Mouse (Mus musculus): Measurements from ENCODE around the gene Rcan2.

Rcan2 gene

DNA sequence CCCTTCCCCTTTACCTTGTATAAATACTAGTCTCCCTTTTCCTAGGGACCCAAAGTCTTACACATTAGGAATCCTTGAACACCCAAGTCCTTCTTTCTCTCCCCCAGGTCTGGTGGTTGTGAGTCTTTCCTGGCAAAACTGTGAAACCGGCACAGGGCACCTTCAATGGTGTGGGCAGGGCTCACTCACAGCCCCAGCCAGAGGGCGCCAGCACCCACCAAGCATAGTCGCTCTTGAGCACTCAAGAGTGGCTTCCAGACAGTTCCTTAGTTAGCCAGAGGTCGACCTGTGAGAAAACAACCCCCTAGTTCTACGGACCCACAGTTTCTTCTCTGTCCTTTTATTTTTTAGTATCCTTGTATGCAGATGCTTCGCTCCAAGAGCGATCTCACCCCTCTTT, at the start of gene Rcan2:
Rcan2 (plus strand) TSS at position 275 of the 400 bp plus-strand sequence.
- peak; percentile 39 for DNase-seq (ENCODE audit: low read depth, low spot score)

DNA sequence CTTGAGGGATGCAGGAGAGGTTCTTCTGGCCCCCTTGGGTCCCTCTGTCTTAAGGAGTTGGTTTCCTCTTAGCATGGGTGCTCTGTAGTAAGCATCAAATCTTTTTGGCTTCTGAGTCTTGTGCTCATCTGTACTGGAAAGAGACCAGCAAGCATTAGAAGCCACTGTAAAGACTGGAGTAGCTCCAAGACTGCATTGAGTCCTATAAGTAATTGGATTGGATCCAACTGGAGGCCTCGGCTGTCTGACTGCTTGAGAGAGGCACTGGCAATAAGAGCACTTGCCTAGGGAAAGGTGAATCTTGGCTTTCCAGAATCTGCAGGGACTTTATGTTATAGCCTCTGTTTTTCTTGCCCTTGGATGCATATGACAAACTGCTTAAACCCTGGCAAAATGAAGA, 48.3 kb upstream of the Rcan2 start:
- no peak for DNase-seq (ENCODE audit: low read depth, low spot score)

DNA sequence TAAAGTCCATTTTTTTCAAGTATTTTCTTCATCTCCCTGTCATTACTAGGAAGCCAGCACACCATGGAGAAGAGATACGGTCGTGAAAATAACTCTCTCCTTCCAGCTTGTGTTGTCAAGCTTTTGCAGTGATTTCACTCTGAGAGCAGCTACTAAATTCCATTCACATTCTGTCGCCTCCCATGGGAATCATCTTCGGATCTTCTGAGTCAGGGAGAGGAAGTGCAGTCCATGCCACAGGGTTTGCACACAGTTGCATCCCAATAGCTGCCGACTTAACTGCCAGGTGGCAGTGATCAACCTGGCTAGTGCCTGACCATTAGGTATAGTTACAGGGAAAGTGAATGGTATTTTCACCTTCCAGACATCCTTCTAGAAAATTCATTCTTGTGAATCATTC, 46.5 kb upstream of the Rcan2 start:
- DNase-seq (ENCODE audit: low read depth, low spot score), result no peak

DNA sequence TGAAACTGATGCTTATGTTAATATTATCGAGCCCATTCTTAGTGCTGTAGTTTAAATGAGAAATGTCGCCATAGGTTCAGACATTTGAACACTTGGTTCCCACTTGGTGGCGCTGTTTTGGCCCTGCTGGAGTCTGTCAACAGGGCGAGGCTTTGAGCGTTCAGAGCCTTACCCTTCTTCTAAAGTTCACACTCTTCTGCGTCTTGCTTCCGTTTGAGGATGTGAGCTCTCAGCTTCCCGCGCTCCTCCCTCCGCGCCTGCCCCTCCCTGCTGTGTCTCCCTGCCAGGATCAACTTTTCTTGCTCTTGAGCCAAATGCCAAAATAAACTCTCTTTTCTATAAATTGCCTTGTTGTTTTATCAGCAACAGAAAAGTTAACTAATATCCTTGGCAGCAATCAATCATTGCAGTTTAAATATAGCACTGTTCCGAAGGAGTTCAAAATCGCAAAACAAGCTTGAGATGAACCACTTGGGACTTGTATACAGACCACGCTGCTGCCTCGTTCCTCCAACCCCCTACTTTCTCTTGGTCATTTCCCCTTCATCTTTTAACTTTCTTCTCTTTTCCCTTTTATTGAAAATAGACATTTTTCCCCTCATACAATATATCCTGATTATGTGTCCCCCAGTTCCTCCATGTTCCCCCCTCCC, 42.4 kb upstream of the Rcan2 start:
- DNase-seq (ENCODE audit: low read depth, low spot score), result no peak

DNA sequence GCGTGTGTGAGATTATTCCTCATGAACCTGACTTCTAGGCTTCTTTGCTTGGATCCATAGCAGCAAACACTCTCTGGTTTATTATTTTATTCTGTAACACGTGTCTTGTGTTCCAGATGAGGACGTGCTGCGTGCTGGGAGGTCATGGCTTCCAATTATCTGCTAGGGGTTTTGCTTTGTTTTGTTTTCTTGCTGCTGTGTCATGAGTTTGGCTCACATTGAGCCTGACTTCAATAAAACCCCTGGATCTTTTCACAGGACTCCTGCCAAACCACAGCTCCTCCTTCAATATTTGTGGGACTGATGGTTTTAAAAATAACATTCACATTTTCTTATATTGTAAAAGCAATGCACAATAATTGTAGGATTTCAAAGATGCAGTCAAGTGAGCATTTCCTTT, 16.6 kb upstream of the Rcan2 start:
- DNase-seq (ENCODE audit: low read depth, low spot score), result no peak

DNA sequence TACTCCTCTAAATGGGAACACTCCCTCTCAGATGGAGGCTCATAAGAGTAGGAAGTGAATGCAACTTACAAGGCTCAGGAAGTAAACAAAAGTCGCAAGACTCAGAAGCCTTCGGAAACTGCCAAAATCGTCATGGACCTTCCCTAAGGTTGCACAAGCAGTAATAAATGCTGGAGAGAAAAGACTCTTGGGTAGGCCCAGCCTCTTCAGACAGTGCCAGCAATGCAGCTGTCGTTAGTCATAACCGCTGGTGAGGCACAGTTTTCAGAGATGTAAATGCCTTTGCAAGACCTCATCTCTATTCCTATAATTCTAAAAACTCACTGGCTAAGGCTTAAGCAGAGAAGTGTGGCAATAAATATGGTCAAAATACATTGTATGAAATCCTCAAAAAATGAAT, 12.9 kb upstream of the Rcan2 start:
- DNase-seq (ENCODE audit: low read depth, low spot score), result no peak

DNA sequence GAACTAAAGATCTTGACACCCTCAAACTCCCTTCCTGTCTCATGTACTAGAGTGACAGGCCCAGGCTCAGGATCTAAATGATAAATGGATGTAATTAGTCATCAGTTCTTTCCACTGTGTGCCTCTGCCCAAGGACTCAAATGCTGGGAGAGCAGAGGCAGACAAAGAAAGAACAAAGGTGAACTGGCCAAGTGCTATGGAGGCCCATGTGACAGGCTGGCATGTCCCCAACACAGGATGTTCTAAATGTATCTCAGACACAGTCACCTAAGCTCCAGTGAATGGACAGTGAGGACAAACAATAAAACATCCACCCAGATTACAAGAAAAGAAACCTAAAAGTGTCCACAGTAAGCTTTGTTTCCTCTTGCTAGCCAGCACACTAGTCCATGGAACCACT, 11.8 kb upstream of the Rcan2 start:
- DNase-seq (ENCODE audit: low read depth, low spot score), result no peak

DNA sequence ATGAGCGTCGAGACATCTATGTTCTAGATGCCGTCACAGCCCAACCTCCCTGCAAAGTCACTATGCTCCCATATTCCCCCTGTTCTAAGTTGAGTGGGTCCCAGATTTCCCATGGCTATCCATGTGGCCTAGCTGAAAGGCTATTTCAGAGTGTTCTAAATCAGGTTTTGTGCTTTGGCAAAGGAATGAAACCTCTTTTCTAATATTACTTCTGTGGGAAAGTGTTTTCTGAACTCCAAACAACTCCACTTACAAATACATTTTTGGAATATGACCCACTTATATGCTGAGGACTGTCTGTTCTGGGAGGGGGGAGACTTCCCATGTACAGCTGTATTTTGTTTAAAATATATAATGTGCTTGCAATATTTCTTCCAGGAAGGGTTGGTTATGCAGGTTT, 9.4 kb upstream of the Rcan2 start:
- no peak for DNase-seq (ENCODE audit: low read depth, low spot score)

DNA sequence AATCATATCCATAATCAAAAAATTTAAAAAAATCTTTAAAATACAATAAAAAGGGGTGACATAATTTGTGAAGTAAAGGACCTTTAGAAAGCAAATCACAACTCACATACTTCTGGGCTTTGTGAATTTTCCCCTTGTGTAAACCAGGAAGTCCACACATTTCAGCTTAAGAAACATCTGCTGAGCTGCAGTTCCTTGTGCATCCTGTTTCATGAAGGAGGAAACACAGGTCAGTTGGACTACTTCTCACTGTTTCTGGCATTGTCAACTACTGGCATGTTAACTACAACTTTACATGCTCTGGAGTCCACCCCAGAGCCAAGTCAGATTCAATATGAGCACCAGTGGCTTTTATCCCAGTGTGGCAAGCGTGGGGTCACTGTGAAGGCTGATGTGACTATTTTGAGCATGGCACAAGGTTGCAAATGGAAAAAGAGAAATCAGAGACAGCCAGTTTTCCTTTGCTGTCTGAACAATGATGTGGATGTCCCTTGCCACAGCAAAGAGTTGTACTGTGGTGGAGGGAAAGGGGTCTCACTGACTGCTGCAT, 6.3 kb upstream of the Rcan2 start:
- no peak for DNase-seq (ENCODE audit: low read depth, low spot score)

DNA sequence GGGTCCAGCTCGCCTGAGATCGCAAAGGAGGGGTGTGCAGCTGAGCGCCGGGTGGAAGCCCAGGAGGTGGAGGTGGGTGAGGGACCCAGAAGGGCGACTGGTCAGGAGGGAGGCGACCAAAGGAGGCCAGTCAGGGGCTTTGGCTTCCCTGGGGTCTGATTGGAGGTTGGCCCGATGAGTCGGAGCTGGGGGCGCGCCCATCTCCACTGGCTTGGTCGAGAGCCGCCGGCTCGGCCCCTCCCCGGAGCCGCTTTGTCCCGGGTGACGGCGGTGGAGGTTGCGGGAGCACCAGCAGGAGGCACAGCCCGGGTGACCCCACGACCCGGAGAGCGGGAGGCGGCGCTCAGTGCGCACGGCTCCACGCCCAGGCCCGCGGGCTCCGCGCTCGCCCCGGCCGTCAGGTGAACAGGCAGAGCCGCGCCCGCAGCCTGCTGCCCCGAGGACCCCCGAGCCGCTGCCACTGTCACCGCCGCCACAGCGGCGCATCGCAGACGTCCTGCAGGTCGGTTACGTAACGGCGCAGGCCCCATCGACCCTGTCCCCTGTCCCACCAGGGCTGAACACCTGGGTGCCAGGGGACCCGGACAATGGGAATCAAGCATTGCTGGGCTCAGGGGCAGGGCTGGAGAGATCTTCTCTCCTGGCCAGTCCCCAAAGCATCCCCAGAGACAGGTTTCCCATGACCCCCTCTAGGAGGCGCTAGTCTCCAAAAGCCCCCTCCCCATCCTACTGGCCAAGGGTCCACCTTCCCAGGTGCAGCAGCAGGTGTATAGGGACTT, 633 bp downstream of the Rcan2 start:
- peak; percentile 64 for DNase-seq (ENCODE audit: low read depth, low spot score)

DNA sequence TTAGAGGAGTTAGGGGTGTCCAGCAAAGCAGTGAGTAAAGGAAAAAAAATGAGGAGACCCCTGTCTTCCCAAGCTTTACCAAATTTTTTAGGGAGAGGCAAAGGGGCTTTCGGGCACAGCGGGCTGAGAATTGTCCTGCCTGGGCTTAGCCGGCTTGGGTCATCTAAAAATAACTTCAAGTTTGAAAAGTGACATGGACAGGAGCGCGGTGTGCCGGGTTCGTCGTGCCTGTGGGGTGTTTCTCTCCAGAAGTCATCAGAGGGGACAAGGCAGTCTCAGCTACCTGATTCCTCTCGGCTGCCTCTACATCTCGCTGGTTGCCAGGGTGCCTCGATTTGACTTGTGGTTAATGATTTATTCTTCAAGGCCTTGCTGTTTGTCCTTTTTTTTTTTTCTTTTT, 1.3 kb downstream of the Rcan2 start:
- no peak for DNase-seq (ENCODE audit: low read depth, low spot score)

DNA sequence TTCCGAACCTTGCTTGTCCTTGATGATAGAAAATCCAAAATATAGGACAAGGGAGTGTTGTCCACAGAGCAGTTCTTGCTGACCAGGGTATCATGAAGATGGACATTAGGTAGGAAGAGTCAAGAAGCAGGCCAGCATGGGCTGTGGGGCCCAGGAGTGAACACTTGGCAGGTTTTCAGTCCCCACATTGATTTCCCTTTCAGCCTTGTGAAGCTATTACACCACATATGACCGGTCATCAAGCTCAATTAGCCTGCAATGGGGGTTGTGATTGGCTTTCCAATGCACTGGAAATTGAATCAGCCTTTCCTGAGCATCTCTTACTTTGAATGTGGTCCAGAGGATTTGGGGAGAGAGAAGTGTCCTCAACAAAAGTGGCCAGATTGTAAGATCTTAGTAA, 2.0 kb downstream of the Rcan2 start:
- no peak for DNase-seq (ENCODE audit: low read depth, low spot score)

DNA sequence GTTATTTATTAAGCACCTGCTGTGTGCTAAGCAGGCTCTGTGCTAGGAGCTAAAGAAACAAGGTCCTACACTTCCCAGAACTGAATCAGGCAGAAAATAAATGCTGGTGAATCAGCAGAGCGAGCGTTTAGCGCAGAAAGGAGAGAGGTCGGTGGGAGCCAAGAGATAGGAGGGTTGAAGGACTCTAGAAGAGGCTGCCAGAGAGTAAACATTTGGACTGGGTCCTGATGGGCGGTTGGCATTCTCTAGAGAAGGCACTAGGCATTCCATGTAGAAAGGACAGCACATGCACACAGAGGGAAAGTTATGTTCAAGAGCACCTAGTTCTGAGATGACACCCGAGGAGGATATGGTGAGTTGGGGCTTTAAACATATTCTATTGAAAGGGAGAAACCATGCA, 2.6 kb downstream of the Rcan2 start:
- DNase-seq (ENCODE audit: low read depth, low spot score), result no peak

DNA sequence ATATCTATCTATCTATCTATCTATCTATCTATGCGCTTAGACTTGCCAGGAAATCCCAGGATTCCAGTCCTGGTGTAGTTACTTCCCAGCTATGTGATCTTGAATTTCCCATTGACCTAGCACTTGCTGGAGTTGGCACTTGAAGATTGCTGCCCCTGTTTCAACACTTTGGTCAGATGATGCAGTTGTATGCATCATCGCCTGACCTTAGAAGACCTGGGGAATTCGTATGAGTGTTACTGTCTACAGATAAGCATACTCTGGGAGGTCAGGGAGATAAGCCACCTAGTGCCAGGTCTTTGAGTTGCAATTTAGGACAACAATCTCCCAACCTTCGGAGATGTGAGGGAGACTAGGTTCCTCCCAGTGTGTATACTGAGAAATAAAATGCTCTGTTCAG, 5.7 kb downstream of the Rcan2 start:
- DNase-seq (ENCODE audit: low read depth, low spot score), result no peak

DNA sequence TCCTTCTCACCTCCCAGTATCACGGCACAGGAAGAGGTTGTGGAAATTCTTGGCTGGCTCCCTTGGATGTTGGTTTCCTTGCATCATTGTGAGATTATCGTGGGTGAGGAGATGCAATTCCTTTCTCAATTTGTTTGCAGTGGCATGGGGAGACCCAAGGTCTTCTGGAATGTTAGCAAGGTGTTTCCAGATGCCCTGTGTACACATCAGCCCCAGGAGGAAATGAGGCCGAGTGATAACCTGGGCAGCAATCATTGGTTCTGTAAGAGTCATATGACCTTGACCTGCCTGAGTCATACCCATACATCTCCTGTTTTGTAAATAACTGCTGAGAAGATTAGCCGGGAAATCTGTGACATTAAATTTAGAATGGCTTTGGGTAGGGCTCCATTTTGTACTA, 10.3 kb downstream of the Rcan2 start:
- no peak for DNase-seq (ENCODE audit: low read depth, low spot score)

DNA sequence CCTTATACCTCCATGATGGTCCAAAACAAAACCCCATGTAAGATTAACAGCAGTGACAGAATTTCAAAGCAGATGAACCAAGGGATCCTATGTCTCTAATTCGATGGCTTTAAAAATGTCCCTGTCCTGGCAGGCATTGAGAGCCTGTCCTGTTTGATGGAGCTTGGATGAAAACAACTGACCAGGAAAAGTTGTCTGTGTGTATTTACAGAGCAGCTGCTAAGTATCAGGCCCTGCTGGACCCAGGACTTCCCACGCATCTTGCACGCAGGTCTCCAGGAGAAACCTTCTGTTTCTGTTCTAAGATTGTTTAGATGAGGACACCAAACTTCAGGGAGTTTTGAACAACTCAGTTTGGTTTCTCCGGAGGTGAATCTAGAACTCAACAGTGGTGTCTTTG, 14.2 kb downstream of the Rcan2 start:
- DNase-seq (ENCODE audit: low read depth, low spot score), result no peak

DNA sequence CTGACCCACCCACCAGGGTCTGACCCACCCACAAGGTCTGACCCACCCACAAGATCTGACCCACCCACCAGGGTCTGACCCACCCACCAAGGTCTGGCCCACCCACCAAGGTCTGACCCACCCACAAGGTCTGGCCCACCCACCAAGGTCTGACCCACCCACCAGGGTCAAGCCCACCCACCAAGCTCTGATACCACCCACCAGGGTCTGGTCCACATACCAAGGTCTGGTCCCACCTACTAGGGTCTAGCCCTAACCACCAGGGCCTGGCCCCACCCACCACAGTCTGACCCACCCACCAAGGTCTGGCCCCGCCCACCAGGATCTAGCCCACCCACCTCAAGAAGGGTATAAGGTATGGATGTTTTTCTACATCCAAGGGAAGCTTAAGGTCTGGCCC, 15.3 kb downstream of the Rcan2 start:
- DNase-seq (ENCODE audit: low read depth, low spot score), result no peak

DNA sequence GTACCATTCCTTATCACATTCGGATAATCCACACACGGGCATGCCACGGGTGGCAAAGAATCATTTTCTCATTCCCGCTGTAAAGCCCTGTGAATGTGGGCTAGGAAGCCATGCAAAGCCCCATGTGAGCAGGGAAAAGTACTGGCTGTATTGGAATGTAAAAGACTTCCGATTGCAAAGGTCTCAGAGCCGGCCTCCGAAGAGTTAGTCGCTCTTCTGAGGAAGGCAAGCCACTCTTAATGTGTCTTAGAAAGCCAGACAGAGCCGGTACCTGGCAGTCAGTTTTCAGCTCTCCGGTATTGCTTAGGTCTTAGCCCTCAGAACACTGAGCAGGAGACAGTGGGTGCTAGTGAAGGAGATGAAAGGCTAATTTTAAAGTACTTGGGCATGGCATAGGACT, 16.0 kb downstream of the Rcan2 start:
- no peak for DNase-seq (ENCODE audit: low read depth, low spot score)

DNA sequence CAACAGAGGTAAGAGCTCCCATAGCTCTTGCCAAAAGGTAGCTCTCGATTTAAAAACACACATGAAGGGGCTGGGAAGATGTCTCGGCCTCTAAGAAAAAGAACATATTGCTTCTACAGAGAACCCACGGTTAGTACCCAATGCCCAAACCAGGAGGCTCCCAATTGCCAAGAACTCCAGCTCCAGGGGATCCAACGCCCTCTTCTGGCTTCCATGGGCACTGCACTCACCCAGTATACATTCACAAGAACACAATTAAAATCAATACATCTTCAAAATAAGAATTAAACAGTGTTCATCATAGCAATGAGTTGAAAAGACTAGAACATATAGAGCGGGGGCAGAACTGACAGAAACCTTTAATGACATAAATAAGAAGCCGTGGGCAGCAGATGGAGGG, 17.2 kb downstream of the Rcan2 start:
- DNase-seq (ENCODE audit: low read depth, low spot score), result no peak

DNA sequence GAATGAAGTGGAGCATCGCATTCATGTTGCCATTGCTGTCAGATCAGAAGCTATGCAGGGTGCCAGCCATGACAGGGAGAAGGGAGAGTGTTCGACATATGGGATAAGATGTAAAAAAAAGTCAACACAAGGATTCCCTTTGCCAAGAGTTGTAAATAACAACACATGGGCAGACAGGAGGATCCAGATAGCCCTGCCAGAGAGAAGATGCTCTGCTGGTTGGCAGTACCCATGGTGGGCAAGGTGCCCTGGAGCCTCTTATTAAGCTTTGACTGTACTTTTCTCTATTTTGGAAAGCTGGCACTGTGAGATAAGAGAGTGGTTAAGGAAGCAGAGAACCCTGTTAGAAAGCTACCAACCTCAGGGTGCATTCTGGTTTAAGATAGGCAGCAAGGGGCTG, 19.8 kb downstream of the Rcan2 start:
- DNase-seq (ENCODE audit: low read depth, low spot score), result no peak

DNA sequence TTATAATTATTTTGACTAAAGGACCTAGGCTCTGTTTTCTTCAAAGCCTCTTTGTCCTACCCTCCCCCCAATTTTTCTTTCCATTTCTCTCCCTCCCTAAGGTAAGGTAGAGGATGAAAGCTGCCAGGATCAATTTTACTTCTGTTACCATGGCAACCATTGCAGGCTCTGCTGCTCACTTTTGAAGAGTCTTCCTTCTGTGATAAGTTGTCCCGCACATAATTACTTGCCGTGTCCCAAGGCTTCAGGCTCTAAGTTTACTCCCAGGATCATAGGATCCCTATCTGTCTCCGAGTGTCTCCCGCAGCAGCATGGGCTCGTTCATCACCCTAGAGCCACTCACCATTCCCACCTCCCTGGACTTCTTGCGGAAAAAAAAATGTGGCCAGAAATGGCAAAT, 21.1 kb downstream of the Rcan2 start:
- no peak for DNase-seq (ENCODE audit: low read depth, low spot score)

DNA sequence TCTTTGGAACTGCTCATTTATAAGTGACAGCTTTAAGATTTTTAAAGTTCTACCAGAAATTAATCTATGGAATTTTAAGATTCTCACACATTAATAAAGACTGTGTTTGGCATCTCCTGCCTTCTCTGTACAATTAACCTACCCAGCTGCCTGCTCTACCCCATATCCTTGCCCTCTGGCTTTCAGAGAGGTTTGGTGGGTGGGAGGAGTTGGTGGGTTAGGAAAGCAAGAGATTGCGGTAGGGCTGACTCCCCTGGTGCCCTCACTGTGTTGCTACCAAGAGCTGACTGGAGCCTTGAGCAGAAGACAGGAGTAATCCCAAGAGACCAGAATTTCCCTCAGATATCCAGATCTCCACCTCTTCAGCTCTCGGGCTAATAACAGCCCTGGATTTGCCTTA, 21.5 kb downstream of the Rcan2 start:
- DNase-seq (ENCODE audit: low read depth, low spot score), result no peak

DNA sequence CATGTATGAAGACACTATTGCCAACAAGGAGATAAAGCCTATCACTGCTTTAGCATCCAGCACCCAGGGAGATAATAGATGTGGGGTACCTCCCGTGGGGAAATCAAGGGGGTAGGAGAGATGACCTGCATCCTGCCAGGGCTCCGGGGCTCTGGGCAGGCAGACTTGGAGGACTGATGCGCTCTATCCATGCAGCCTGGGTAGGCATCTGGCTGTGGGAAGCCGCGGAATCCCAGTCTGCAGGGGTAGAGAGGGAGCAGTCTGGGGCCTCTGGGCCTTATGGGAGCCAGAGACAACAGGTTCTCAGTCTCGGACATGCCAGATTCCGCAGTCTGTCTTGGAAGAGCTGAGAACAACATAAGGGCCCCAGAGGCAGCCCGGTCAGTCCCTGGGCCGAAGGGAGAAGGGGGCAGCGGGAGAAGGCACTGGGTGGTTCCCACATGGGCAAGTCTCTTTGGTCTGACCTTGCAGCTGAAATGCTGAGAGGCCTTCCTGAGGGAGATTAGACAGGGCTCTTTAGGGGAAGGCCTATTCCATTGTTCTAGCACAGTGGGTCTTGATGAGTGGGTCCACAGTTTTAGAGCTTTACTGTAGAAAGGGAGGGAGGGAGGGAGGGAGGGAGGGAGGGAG, 23.7 kb downstream of the Rcan2 start:
- DNase-seq (ENCODE audit: low read depth, low spot score), result no peak

Measured in mesoderm, embryonic 11.5 days (tissue).